Mouse (Mus musculus): ENCODE results near the gene Mblac1.

The Mblac1 gene

GRCm38 (mm10) chr5:138193771-138194727, at the start of gene Mblac1:
TSS of gene Mblac1 (plus strand) at chr5:138194314.
- peak; percentile 91 to 93 for DNase-seq

DNA sequence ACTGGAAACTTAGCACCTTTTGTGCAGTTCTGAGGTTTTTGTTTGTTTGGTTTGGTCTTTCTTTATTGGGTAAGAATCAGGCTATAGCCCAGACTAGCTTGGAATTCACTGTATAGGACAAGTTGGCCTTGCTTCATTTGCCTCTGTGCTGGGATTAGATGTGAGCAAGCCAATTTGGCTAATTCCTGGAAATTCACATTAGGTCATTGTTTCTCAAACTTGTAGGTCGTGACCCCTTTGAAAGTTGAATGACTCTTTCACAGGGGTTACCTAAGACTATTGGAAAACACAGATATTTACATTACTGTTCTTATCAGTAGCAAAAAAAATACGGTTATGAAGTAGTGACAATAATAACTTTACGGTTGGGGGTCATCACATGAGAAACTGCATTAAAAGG, 39.7 kb upstream of the Mblac1 start:
- DNase-seq = no peak

GRCm38 (mm10) chr5:138155443-138155976, 38.6 kb upstream of the Mblac1 start, which contains the start of gene Zfp113:
TSS of gene Zfp113 (minus strand) at chr5:138155744.
- peak; percentile 89 to 90 for DNase-seq

- no peak for DNase-seq
Measured at GRCm38 (mm10) chr5:138160224-138160762, 33.8 kb upstream of the Mblac1 start.

DNA sequence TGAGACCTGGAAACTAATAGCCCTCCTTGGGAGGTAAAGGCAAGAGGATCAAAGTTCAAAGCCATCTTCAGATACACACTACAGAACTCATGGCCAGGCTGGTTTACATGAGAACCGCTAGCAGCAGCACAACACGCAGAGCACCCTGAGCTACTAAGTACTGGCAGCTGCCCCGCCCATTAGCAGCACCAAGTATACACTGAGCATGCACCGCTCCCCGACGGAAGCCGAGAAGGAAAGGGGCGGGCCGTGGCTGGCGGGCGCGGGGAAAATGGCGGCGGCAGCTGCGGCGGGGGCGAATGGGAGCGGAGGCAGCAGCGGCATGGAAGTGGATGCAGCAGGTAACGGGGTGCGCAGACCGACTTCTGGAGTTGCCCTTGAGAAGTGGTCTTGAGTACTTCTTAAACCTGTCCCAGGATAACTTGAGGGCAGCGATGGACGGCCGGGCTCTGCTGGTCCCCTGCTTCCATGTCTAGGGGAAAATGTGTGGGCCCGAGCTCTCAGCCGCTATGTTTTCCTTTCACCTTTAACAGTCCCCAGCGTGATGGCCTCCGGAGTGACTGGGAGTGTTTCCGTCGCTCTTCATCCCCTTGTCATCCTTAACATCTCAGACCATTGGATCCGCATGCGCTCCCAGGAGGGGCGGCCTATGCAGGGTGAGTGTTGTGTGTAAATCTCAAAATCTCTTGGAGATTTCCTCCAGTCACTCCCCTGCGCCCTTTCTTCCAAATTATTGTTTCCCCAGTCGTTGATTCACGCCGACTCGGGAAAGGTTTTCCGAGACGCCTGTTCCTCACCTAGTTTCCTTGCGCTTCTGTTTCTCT, 33.1 kb upstream of the Mblac1 start, which contains the start of gene Cops6:
TSS of gene Cops6 (plus strand) at position 230 of the 824 bp plus-strand sequence.
- peak; percentile 95 to 96 for DNase-seq

GRCm38 (mm10) chr5:138163046-138163445, 31.1 kb upstream of the Mblac1 start:
- DNase-seq = no peak

DNA sequence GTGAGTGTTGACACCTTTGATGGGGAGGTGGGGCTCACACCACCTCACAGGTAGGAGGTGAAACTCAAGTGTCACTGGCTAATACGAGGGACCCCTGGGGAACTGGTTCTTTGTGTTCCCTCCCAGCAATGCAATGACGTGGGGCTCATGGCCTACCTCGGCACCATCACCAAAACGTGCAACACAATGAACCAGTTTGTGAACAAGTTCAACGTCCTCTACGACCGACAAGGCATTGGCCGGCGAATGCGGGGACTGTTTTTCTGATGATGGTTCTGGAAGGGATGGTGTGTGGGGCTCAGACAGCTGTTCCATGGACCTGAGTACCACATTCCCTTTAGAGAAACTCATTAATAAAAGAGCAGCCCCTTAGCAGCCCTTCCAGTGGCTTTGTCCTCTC, 30.5 kb upstream of the Mblac1 start:
- DNase-seq = no peak

- no peak for DNase-seq
Measured at GRCm38 (mm10) chr5:138165594-138165993, 28.5 kb upstream of the Mblac1 start.

DNA sequence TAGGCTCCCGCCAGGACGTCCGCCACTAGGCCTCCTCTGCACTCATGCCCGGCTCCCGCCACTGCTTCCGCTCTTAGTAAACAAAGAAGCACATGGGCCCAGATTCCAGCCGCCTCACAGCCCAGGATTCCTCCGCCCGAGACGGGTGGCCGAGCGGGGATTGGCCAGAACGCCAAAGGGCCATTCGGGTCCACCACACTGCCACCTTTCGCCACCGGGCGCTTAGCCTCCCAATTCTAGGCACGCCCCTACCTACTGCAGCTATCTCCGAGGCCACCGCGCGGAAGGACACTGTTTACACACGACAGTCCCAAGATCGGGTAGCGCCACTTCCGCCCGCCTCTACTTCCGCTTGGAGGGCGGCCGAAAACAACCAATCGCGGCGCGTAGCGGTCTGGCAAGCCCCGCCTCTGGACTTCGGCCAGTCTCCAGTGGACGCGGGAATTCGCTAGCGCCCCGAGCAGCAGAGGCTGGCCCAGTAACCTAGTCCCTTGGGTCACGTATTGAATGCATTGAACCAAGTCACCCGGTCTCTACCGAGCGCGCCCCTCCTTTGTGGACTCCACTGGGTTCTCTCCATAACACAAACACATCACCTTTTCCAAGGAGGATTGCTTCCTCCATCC, 23.1 kb upstream of the Mblac1 start:
- peak; percentile 99 for DNase-seq

- peak; percentile 99 to 100 for DNase-seq
Measured at GRCm38 (mm10) chr5:138171695-138172491, 22.2 kb upstream of the Mblac1 start, which contains the start of the genes Ap4m1 and Mcm7. TSS of gene Ap4m1 (plus strand) at chr5:138172002. TSS of gene Mcm7 (minus strand) at chr5:138172422.

- no peak for DNase-seq
Measured at GRCm38 (mm10) chr5:138173217-138173616, 20.9 kb upstream of the Mblac1 start.

DNA sequence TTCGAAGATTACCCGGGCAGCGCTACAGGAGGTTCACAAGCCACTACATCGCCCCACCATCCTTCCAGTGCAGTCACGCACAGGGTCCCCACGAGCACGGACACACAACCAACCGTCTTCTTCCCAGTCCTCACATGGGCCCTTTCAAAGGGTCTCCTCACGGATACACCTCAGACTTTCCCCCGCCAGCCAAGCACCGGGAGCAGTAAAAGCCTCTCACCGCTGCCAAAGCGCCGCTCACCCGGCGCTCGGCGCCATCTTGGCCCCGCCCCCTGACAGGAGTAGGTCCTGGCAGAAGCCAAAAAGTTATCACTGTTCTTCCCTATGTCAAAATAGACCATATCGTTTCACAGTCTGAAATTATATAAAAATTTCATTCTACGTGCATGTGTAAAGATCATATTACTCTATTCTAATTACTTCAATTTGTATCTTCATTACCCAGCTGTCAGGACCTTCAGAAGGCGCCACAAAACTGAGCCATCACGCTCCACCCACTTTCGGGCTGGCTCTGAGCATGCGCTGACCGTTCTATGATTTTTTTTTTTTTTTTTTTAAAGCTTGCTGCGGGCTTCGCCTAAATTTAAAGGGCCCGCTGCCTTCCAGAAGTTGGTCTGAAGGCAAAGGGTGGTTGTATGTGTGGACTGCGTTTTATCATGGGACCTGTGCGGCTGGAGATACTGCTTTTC, 7.0 kb upstream of the Mblac1 start, which contains the start of the genes Taf6 and Cnpy4:
TSS of gene Taf6 (minus strand) at position 502 of the 689 bp plus-strand sequence.
TSS of gene Cnpy4 (plus strand) at position 536 of the 689 bp plus-strand sequence.
- peak; percentile 89 for DNase-seq

DNA sequence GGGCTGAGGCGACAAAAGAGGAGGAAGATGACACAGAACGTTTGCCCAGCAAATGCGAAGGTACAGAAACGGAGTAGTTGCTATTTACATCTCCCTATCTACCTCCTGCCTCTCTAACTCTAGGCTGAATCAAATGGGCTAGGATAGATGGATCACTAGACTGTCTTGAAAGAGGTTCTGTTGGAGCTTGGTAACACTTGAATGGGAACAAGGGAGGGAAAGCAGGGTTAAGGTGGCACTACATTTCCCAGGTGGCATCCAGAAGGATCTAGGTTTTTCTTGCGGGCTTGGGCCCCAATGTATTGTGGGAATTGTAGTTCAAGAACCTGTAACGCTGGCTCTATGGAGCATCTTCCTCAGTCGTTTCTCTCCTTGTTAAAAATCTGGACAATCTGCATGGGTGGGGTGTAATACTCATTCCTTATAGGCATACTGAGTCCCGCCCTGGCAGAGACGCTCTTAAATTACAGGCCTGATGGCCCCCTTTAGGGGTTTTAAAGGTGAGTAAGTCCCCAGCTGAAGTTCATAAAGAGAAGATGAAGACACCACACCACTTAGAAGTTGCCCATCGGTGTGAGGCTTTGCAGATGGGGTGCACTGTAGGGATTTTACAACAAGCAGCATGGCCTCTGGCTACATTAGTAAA, 6.3 kb upstream of the Mblac1 start:
- peak; percentile 74 to 83 for DNase-seq

GRCm38 (mm10) chr5:138194755-138195345, 736 bp downstream of the Mblac1 start:
- peak; percentile 65 to 69 for DNase-seq

- no peak for DNase-seq
Measured at GRCm38 (mm10) chr5:138195463-138195862, 1.3 kb downstream of the Mblac1 start.

DNA sequence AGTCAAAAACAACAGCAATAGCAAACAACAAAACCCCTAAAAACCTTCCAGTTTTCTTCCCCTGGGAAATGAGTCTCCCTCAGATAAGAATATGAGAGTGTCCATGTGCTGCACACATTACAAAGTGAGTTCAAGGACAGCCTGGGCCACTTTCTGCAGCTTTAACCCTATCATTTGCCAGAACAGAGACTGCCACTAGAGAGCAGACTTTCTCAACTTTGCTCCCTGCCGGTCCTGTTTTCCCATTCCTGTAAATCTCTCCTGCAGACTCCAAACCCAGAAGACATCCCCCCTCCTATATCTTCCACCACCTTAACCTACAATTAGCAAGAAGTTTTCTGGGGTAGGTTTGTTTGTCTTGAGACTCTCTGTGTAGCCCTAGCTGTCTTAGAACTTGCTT, 5.5 kb downstream of the Mblac1 start:
- peak; percentile 50 to 54 for DNase-seq

DNA sequence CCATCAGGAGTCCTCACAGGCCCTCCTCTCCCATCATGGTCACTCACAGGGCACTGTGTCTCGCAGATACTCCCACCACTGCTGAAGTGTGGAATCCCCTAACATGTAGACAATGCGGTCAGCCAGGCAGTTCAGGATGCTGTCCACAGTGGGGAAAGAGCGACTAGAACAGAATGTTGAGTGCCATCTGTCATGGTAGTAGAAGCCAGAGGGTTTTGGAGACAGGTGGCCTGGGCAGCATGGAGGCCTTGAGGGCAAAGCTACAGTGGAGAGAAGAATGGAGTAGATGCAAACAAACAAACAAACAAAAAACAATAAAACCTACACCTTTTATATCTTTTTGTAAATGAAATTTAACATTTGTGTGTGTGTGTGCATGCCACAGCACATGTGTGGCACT, 8.0 kb downstream of the Mblac1 start:
- DNase-seq = peak; percentile 49 to 57

DNA sequence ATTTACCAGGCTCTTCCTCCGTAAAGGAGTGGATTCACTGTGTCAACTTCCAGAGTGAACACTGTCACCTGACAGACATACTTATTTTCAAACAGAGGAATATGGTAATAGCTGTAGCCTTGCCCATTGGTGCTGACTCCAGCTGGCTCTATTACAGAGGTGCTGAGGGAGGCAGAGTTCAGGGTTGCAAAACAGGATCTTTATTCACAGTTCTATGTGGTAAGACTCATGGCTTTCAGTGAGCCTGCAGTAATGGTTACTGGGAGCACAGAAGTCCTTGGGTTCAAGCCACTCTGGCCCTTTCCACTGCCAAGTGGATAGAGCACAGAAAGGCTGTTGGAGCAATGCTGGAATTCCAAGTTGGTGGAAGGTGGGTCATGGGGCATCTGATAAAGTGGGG, 13.1 kb downstream of the Mblac1 start:
- no peak for DNase-seq

DNA sequence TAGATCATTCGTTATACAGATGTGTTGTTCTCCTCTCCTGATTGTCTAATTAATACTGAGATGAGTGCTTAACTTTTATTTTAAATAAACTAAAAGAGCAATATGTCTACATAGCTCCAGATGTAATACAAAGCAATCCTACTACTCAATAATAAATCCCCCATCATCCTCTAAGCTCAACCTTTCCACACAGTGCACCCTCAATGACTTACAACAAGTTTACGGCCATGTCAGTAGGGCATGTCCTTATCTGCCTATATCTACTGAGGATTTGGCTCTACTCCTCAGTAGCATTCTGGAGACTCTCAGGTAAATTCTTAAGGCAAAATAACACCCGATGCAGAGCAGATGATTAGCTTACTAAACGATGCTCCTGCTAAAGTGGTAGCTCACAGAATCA, 13.8 kb downstream of the Mblac1 start:
- no peak for DNase-seq

Measured in cerebellum, postnatal 14 days (tissue).